23 mouse cellular contexts compared by ENCODE assay signal in genomic region chr2:32058241-32058640, GRCm38 (mm10). TPM values are rescaled to one million over a fixed set of nuclear protein-coding genes. Genes with fewer than 3 reads are reported as not detected.
A peak's percentile ranks its signal among the peaks of the same experiment; 100 is the strongest.
DNase-seq lines count a peak whose midpoint lies in the region; ATAC-seq and TF ChIP-seq lines count a peak whose summit lies in the region.
"Had no signal": no experiment of that assay in that cellular context is flagged by ENCODE, and none has a peak within 500 bp of the region (broad histone marks: within the 10 kb centered on the region; RNA-seq: fewer than 3 reads in every experiment).

No protein-coding gene starts in this region.

- TF ChIP-seq POLR2A in thymus, adult 2 months (IDR thresholded peaks at IDR 0.05; ENCODE audit: control insufficient read depth, extremely low read depth, insufficient read depth, low read length, poor library complexity), result no peak

- no peak for TF ChIP-seq CTCF in thymus, adult 2 months (IDR thresholded peaks at IDR 0.05; ENCODE audit: borderline replicate concordance, control insufficient read depth, extremely low read depth, insufficient read depth, low read length, poor library complexity)

- no peak overlapping the region for H3K4me3 ChIP-seq in heart, embryonic 10.5 days
- no peak overlapping the region for H3K4me3 ChIP-seq in heart, embryonic 15.5 days
- H3K4me3 ChIP-seq in thymus, adult 2 months (ENCODE audit: control insufficient read depth, insufficient read depth, low read length), result peak overlapping the region; percentile 23; the same call in 1 of the 2 replicates
- no peak overlapping the region for H3K4me3 ChIP-seq in kidney, embryonic 15.5 days (replicated peaks)
- H3K4me3 ChIP-seq: embryonic facial prominence, embryonic 15.5 days; erythroblast, embryonic 14.5 days; forebrain, embryonic 10.5 days; gastrocnemius, adult 2 months; hindbrain, embryonic 10.5 days; intestine, embryonic 15.5 days had no signal

- peaks cover 7% of the 10 kb centered on the region; the same call in 1 of the 2 replicates for H3K36me3 ChIP-seq in heart, embryonic 10.5 days
- no peaks in the 10 kb centered on the region; the same call in 1 of the 2 replicates for H3K36me3 ChIP-seq in heart, embryonic 15.5 days
- no peaks in the 10 kb centered on the region for H3K36me3 ChIP-seq in thymus, adult 2 months (ENCODE audit: control insufficient read depth, insufficient read depth, low read length)
- H3K36me3 ChIP-seq in kidney, embryonic 15.5 days, result no peaks in the 10 kb centered on the region

- peaks cover 88% of the 10 kb centered on the region for H3K4me1 ChIP-seq in heart, embryonic 10.5 days
- H3K4me1 ChIP-seq in heart, embryonic 15.5 days (replicated peaks), result peaks cover 79% of the 10 kb centered on the region
- peaks cover 80% of the 10 kb centered on the region for H3K4me1 ChIP-seq in thymus, adult 2 months (replicated peaks; ENCODE audit: control insufficient read depth, insufficient read depth, low read length)
- peaks cover 4% of the 10 kb centered on the region; the same call in 1 of the 2 replicates for H3K4me1 ChIP-seq in kidney, embryonic 15.5 days
- H3K4me1 ChIP-seq: embryonic facial prominence, embryonic 15.5 days; intestine, embryonic 15.5 days had no signal

- H3K4me2 ChIP-seq in heart, embryonic 15.5 days, result no peak overlapping the region
- no peak overlapping the region for H3K4me2 ChIP-seq in kidney, embryonic 15.5 days
- H3K4me2 ChIP-seq: embryonic facial prominence, embryonic 15.5 days; hindbrain, embryonic 14.5 days; intestine, embryonic 15.5 days had no signal

- ATAC-seq in heart, embryonic 15.5 days (replicated peaks; ENCODE audit: insufficient number of reproducible peaks, insufficient read depth, low FRiP score, low read depth), result no peak
- ATAC-seq in kidney, embryonic 15.5 days (replicated peaks; ENCODE audit: low FRiP score), result no peak
- ATAC-seq: forebrain, embryonic 14.5 days; intestine, embryonic 15.5 days had no signal

- peak overlapping the region; percentile 87; the same call in 1 of the 2 replicates for H3K27ac ChIP-seq in heart, embryonic 10.5 days
- H3K27ac ChIP-seq in heart, embryonic 15.5 days, result peak overlapping the region; percentile 88
- H3K27ac ChIP-seq in thymus, adult 2 months (ENCODE audit: control insufficient read depth, insufficient read depth, low read length), result peak overlapping the region; percentile 99
- H3K27ac ChIP-seq in kidney, embryonic 15.5 days, result no peak overlapping the region
- H3K27ac ChIP-seq: embryonic facial prominence, embryonic 15.5 days; forebrain, embryonic 10.5 days; gastrocnemius, adult 2 months; hindbrain, embryonic 10.5 days; hindbrain, embryonic 14.5 days; intestine, embryonic 15.5 days had no signal

- intact Hi-C loops in heart, postnatal 36 days (cut with DNase I), result no loop called here

- H3K9ac ChIP-seq in heart, embryonic 15.5 days, result no peak overlapping the region
- no peak overlapping the region for H3K9ac ChIP-seq in kidney, embryonic 15.5 days
- H3K9ac ChIP-seq: embryonic facial prominence, embryonic 15.5 days; hindbrain, embryonic 14.5 days; intestine, embryonic 15.5 days had no signal

- no peak for DNase-seq in heart, embryonic 10.5 days (ENCODE audit: low spot score)
- DNase-seq in heart, adult 18-20 months, result no peak
- DNase-seq in heart, postnatal 36 days, result no peak
- DNase-seq in thymus, adult 2 months, result no peak
- no peak for DNase-seq in thymus, postnatal 0 days (ENCODE audit: low spot score)
- DNase-seq in thymus, postnatal 36 days, result peak; percentile 53 to 69
- DNase-seq: adrenal gland, postnatal 10 days; cerebellum, adult 11 months; cerebellum, adult 8-10 months; cerebellum, postnatal 14 days; embryo, embryonic 11 days; gastrocnemius, adult 2 months; gastrocnemius, postnatal 25 days had no signal

- H3K27me3 ChIP-seq in heart, embryonic 10.5 days (ENCODE audit: insufficient read depth, poor library complexity, severe bottlenecking), result no peaks in the 10 kb centered on the region
- no peaks in the 10 kb centered on the region for H3K27me3 ChIP-seq in heart, embryonic 15.5 days
- H3K27me3 ChIP-seq in thymus, adult 2 months (ENCODE audit: control insufficient read depth, insufficient read depth, low read length), result no peaks in the 10 kb centered on the region
- H3K27me3 ChIP-seq in kidney, embryonic 15.5 days, result no peaks in the 10 kb centered on the region
- H3K27me3 ChIP-seq: embryonic facial prominence, embryonic 15.5 days; intestine, embryonic 15.5 days had no signal

- H3K9me3 ChIP-seq in heart, embryonic 10.5 days, result no peaks in the 10 kb centered on the region
- H3K9me3 ChIP-seq in heart, embryonic 15.5 days (replicated peaks), result no peaks in the 10 kb centered on the region
- H3K9me3 ChIP-seq in kidney, embryonic 15.5 days (replicated peaks), result no peaks in the 10 kb centered on the region
- H3K9me3 ChIP-seq: embryonic facial prominence, embryonic 15.5 days; forebrain, embryonic 10.5 days; hindbrain, embryonic 10.5 days; intestine, embryonic 15.5 days had no signal

- WGBS in heart, embryonic 10.5 days, result 73% methylated on average over 9 of the region's 9 CpGs
- 81% methylated on average over 9 of the region's 9 CpGs for WGBS in heart, embryonic 15.5 days
- 59% methylated on average over 9 of the region's 9 CpGs for WGBS in thymus, adult 2 months
- 79% methylated on average over 9 of the region's 9 CpGs for WGBS in kidney, embryonic 15.5 days

RNA-seq across cellular contexts. Expression of gene Fam78a, which starts 26.4 kb away (rescaled TPM):
- 37.7 and 60.1 TPM in 2 replicates for polyA plus RNA-seq in heart, embryonic 10.5 days (2016; fragmentation: Nextera tagmentation; extraction: Ambion mirVana)
- total RNA-seq in heart, adult 18-20 months (2021), result 10 to 100 TPM; 15.0 to 23.0 TPM
- 26.7 and 29.1 TPM in 2 replicates for polyA plus RNA-seq in heart, embryonic 15.5 days (2015; fragmentation: Nextera tagmentation; extraction: Ambion mirVana)
- 10 to 100 TPM; 14.3 to 15.8 TPM for total RNA-seq in heart, postnatal 36 days (2021)
- 189 and 210 TPM in 2 replicates for polyA plus RNA-seq in thymus, adult 2 months (2012; rRNA removed)
- polyA plus RNA-seq in thymus, postnatal 0 days (2015; fragmentation: Nextera tagmentation; extraction: Ambion mirVana), result 57.5 and 68.6 TPM in 2 replicates
- 1.6 and 2.3 TPM in 2 replicates for polyA plus RNA-seq in kidney, embryonic 15.5 days (2015; fragmentation: Nextera tagmentation; extraction: Ambion mirVana)
- polyA plus RNA-seq: C2C12 had no signal

RNA-seq across cellular contexts. Expression of gene Plpp7, which starts 37.1 kb away (rescaled TPM):
- 10.9 and 12.9 TPM in 2 replicates for polyA plus RNA-seq in heart, embryonic 10.5 days (2016; fragmentation: Nextera tagmentation; extraction: Ambion mirVana)
- total RNA-seq in heart, adult 18-20 months (2021), result 10 to 100 TPM; 27.3 to 38.3 TPM
- 15.9 and 16.1 TPM in 2 replicates for polyA plus RNA-seq in heart, embryonic 15.5 days (2015; fragmentation: Nextera tagmentation; extraction: Ambion mirVana)
- 10 to 100 TPM; 24.7 to 32.1 TPM for total RNA-seq in heart, postnatal 36 days (2021)
- 2.9 and 7.7 TPM in 2 replicates for polyA plus RNA-seq in thymus, adult 2 months (2012; rRNA removed)
- polyA plus RNA-seq in thymus, postnatal 0 days (2015; fragmentation: Nextera tagmentation; extraction: Ambion mirVana), result 0.91 and 1.0 TPM in 2 replicates
- 4.4 and 7.1 TPM in 2 replicates for polyA plus RNA-seq in kidney, embryonic 15.5 days (2015; fragmentation: Nextera tagmentation; extraction: Ambion mirVana)

Comparison
In these comparisons a context has a peak if more than half of its experiments do, and no peak if none do; other contexts are left out.
1. DNase-seq: peak in thymus, postnatal 36 days (2 of 2); none in heart, embryonic 10.5 days (single experiment), heart, adult 18-20 months (0 of 2), heart, postnatal 36 days (0 of 2), thymus, adult 2 months (single experiment) and thymus, postnatal 0 days (single experiment).